Mouse (Mus musculus): ENCODE data around the gene Aloxe3.

Aloxe3 gene

GRCm38 (mm10) chr11:69125041-69125851 lies 450 bp upstream of the Aloxe3 start:
- DNase-seq (ENCODE audit: low spot score), result no peak

DNA sequence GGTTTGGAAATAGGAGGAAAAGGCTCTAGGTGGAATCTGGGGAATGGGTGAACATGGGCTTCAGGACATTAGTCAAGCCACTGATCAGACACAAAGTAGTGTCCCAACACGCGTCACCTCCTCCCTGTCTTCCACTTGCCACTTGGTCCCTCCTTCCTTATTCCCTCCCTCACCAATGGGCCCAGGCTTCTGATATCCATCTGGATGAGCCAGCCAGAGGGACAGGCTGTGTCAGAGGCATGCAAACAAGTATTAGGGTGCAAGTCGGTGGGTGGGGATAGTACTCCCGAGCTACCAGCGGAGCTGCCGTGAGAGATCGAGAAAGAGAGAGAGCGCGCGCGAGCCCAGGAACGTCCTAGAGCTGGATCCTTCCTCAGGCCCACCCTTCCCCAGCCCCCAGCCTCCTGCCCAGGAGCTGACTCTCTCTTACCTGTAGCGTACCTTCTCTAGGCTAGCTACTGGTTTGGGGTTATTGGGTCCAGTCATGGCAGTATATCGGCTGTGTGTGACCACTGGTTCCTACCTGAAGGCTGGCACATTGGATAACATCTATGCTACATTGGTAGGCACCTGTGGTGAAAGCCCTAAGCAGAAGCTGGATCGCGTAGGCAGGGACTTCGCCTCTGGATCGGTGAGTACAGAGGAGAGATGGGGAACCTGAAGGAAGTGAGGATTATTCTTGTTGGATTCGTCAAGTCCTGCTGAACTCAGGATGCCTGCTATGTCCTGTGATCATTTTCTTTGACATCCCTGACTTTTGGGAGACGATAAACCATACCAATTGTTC lies 416 bp downstream of the Aloxe3 start:
- DNase-seq (ENCODE audit: low spot score), result no peak

DNA sequence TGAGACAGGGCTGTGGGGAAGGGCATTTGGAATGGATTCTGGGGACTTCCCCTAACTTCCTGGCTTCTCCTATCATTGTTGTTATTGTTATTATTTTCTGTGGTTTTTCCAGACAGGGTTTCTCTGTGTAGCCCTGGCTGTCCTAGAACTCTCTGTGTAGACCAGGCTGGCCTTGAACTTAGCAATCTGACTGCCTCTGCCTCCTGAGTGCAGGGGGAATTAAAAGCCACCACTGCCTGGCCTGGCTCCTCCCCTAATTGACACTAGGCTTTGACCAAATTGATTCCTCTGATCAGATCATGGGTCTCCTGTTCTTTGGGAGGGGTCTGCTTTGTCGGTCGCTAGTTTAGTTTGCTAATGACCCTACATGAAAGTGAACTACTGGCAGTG lies 1.0 kb downstream of the Aloxe3 start:
- no peak for DNase-seq (ENCODE audit: low spot score)

GRCm38 (mm10) chr11:69128426-69129122 lies 2.9 kb downstream of the Aloxe3 start:
- DNase-seq (ENCODE audit: low spot score), result no peak

DNA sequence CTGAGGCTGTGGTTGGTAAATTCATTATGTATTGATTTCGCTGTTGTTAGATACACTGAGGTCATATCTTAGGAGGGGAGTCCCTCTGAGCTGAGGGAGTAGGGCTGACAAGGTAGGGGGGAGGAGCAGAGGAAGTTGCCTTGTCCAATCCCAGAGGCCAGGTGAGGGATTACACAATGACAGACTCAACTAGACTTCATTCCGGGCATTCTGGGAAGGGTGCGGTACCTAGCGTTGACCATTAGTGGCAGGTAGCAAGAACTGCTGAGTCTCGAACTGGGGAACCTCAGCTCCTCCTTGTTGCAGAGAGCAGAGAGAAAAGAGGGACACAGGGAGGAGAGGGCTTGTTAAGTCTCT lies 7.8 kb downstream of the Aloxe3 start:
- no peak for DNase-seq (ENCODE audit: low spot score)

- DNase-seq (ENCODE audit: low spot score), result no peak
These were observed 8.4 kb downstream of the Aloxe3 start for GRCm38 (mm10) chr11:69133923-69134621.

GRCm38 (mm10) chr11:69134622-69134968 lies 8.9 kb downstream of the Aloxe3 start:
- DNase-seq (ENCODE audit: low spot score), result no peak

GRCm38 (mm10) chr11:69135361-69135760 lies 9.7 kb downstream of the Aloxe3 start:
- DNase-seq (ENCODE audit: low spot score), result no peak

DNA sequence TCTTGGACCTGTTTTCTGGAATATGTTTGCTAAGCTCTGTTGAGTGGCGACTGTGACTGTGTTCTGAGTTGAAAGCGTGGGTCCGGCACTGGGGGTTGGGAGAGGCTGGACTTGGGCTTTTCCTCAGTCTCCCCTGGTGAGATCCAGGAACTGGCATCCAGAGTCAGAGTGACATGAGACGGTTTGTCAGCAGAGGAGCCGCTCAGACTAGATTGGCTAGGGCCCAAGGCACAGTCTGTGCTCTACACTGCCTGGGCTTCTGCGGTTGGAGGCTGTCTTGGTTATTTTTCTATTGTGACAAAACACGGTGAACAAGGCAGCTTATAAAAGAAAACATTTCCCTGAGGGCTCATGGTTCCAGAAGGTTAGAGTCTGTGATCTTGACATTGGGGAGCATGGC lies 21.9 kb downstream of the Aloxe3 start:
- no peak for DNase-seq (ENCODE audit: low spot score)

- no peak for DNase-seq (ENCODE audit: low spot score)
These were observed 22.8 kb downstream of the Aloxe3 start for GRCm38 (mm10) chr11:69148451-69148960.

- DNase-seq (ENCODE audit: low spot score), result no peak
These were observed 24.0 kb downstream of the Aloxe3 start for GRCm38 (mm10) chr11:69149728-69150127.

DNA sequence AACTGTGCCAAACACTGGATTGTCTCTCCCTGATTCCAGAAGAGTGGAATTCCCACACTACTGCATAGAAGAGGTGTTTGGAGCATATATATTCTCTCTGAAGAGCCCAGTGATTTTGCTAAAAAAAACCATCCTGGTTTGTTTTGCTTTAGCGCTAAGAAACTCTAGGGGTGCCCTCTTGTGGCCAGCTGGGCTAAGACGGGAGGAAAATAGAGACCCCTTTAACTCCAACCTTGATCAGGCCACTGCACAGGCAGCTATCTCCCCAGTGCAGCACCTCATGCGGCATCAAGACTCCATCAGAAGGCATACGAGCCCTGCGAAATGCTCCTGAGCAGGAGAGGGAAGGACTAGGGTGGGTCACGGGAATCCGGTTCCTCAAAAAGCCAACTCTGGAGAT lies 24.7 kb downstream of the Aloxe3 start:
- no peak for DNase-seq (ENCODE audit: low spot score)

GRCm38 (mm10) chr11:69151004-69151403 lies 25.3 kb downstream of the Aloxe3 start:
- no peak for DNase-seq (ENCODE audit: low spot score)

DNA sequence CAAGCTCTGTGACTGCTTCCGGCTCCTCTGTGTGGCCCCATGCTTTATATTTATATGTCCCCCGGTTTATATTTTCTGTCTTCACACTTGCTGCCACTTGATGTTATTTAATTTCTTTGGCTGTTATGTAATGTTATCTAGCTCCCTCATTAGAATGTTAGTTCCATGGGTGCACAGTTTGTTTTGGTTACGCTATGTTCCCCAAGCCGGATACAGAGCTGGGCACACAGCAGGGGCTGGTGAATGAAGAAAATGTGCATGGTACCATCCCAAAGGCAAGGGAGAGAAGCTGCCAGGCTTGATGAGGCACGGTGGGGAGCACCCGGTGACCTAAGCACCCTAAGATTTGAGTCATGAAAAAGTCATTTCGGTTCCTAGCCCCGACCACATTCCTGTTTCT lies 28.1 kb downstream of the Aloxe3 start:
- DNase-seq (ENCODE audit: low spot score), result no peak

- DNase-seq (ENCODE audit: low spot score), result no peak
These were observed 29.7 kb downstream of the Aloxe3 start for GRCm38 (mm10) chr11:69155351-69155750.

DNA sequence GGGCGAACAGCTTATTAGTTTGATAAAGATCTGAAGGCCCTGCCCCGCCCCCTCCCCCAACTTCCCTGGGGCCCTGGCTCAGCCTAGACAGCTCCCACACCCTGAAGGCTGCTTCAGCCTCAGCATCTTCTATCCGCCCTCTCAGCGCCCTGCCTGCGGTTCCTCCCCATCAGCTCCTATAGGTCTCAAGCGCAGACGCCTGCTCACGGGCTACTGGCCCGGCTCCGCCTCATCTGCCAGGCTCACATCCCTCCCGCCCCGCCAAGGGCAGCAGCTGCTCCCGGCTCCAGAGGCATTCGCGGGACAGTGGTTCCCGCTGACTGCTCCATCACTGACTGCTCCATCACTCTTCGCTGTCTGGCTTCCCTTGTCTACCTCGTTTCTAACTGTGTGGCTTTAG lies 31.1 kb downstream of the Aloxe3 start, which contains the start of gene Alox12b:
Gene Alox12b (plus strand): TSS at position 190 of the 400 bp plus-strand sequence.
- no peak for DNase-seq (ENCODE audit: low spot score)

GRCm38 (mm10) chr11:69169313-69169712 lies 43.6 kb downstream of the Aloxe3 start:
- no peak for DNase-seq (ENCODE audit: low spot score)

DNA sequence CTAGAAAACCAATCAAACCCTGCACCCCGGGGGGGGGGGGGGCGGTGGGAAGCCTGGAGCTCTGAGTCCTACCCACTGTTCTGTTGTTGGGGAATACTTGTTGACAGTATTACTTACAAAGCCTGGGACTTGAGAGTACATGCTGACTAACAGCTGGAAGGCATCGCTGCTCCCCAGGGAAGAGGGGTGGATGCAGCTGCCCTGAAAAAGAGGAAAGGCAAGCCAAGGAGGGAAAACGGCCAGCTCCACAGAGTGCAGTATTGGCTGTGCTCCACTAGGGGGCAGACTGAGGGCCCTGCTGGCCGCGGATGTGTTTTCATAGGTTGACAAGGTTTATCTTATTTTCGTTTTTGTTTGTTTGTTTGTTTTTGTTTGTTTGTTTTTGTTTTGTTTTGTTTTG lies 45.9 kb downstream of the Aloxe3 start:
- DNase-seq (ENCODE audit: low spot score), result no peak

DNA sequence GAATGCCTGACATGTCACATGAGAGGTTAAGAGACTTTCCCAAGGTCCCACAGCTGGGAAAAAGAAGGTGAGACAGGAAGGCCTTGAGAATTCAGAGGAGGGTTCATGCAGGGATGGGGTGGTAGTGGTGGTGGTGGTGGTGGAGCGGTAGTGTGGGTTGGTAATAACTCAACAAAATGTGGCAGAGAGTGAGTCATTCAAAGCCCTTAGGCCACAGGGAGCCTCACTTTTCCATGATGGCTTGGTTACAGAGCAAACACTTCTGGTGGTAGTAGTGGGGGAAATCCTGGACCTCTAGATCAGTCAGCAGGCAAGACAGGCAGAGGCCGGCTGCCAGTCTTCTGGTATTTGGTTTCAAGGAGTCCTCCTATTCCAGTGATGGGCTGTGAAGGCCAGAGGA lies 46.9 kb downstream of the Aloxe3 start:
- no peak for DNase-seq (ENCODE audit: low spot score)

GRCm38 (mm10) chr11:69174722-69175121 lies 49.0 kb downstream of the Aloxe3 start:
- no peak for DNase-seq (ENCODE audit: low spot score)

- DNase-seq (ENCODE audit: low spot score), result no peak
These were observed 52.8 kb downstream of the Aloxe3 start for GRCm38 (mm10) chr11:69178525-69178924.

- no peak for DNase-seq (ENCODE audit: low spot score)
These were observed 53.8 kb downstream of the Aloxe3 start for GRCm38 (mm10) chr11:69179512-69179911.
